In genomic region chr7:87322085-87322484, GRCm38 (mm10) we compare ENCODE assay signal across 27 mouse cellular contexts.
"Had no signal": no experiment of that assay in that cellular context is flagged by ENCODE, and none has a peak within 500 bp of the region (broad histone marks: within the 10 kb centered on the region; RNA-seq: fewer than 3 reads in every experiment).

No protein-coding gene starts in this region.

- H3K9ac ChIP-seq: embryonic facial prominence, embryonic 12.5 days; embryonic facial prominence, embryonic 13.5 days; embryonic facial prominence, embryonic 15.5 days; forebrain, embryonic 12.5 days; forebrain, embryonic 13.5 days; forebrain, embryonic 15.5 days; forebrain, postnatal 0 days had no signal

- H3K4me3 ChIP-seq: embryonic facial prominence, embryonic 10.5 days; embryonic facial prominence, embryonic 12.5 days; embryonic facial prominence, embryonic 13.5 days; embryonic facial prominence, embryonic 15.5 days; erythroblast, embryonic 14.5 days; forebrain, embryonic 10.5 days; forebrain, embryonic 12.5 days; forebrain, embryonic 13.5 days; forebrain, embryonic 15.5 days; gastrocnemius, adult 2 months had no signal

- H3K4me1 ChIP-seq: embryonic facial prominence, embryonic 10.5 days; embryonic facial prominence, embryonic 12.5 days; embryonic facial prominence, embryonic 13.5 days; embryonic facial prominence, embryonic 15.5 days; forebrain, embryonic 10.5 days; forebrain, embryonic 12.5 days; forebrain, embryonic 13.5 days; forebrain, embryonic 15.5 days had no signal

- H3K9me3 ChIP-seq: embryonic facial prominence, embryonic 10.5 days; embryonic facial prominence, embryonic 12.5 days; embryonic facial prominence, embryonic 13.5 days; embryonic facial prominence, embryonic 15.5 days; forebrain, embryonic 10.5 days; forebrain, embryonic 12.5 days; forebrain, embryonic 13.5 days; forebrain, embryonic 15.5 days had no signal

- ATAC-seq: forebrain, embryonic 13.5 days; forebrain, embryonic 14.5 days; forebrain, embryonic 15.5 days; forebrain, embryonic 16.5 days; forebrain, postnatal 0 days had no signal

- H3K27ac ChIP-seq: embryonic facial prominence, embryonic 10.5 days; embryonic facial prominence, embryonic 12.5 days; embryonic facial prominence, embryonic 13.5 days; embryonic facial prominence, embryonic 15.5 days; forebrain, embryonic 10.5 days; forebrain, embryonic 12.5 days; forebrain, embryonic 13.5 days; forebrain, embryonic 15.5 days; gastrocnemius, adult 2 months had no signal

- DNase-seq: cerebellum, adult 18-20 months; cerebellum, adult 2 months; cerebellum, adult 8-10 months; cerebellum, adult 9-10 months; cerebellum, adult 9-11 months; cerebellum, postnatal 10 days; cerebellum, postnatal 14 days; cerebellum, postnatal 25 days; cerebellum, postnatal 36 days; embryo, embryonic 11 days; forebrain, postnatal 0 days; gastrocnemius, adult 2 months; gastrocnemius, postnatal 10 days; gastrocnemius, postnatal 14 days; gastrocnemius, postnatal 36 days; heart, adult 11 months had no signal

- H3K4me2 ChIP-seq: embryonic facial prominence, embryonic 12.5 days; embryonic facial prominence, embryonic 13.5 days; embryonic facial prominence, embryonic 15.5 days; forebrain, embryonic 12.5 days; forebrain, embryonic 13.5 days; forebrain, embryonic 15.5 days had no signal

- H3K36me3 ChIP-seq: embryonic facial prominence, embryonic 10.5 days; embryonic facial prominence, embryonic 12.5 days; embryonic facial prominence, embryonic 13.5 days; embryonic facial prominence, embryonic 15.5 days; forebrain, embryonic 10.5 days; forebrain, embryonic 12.5 days; forebrain, embryonic 15.5 days had no signal

- H3K27me3 ChIP-seq: embryonic facial prominence, embryonic 12.5 days; embryonic facial prominence, embryonic 13.5 days; embryonic facial prominence, embryonic 15.5 days; forebrain, embryonic 12.5 days; forebrain, embryonic 13.5 days; forebrain, embryonic 15.5 days had no signal
